ENCODE assay signal across 9 mouse cellular contexts in genomic region chr3:49641966-49642758, GRCm38 (mm10).
DNase-seq lines count a peak whose midpoint lies in the region; ATAC-seq and TF ChIP-seq lines count a peak whose summit lies in the region.
"Had no signal": no experiment of that assay in that cellular context is flagged by ENCODE, and none has a peak within 500 bp of the region (broad histone marks: within the 10 kb centered on the region; RNA-seq: fewer than 3 reads in every experiment).

No protein-coding gene starts in this region.

- peak; percentile 87 for ATAC-seq in embryonic facial prominence, embryonic 13.5 days (ENCODE audit: insufficient number of reproducible peaks, insufficient read depth, low FRiP score, low TSS enrichment, low read depth)
- peak; percentile 86 for ATAC-seq in heart, embryonic 11.5 days (replicated peaks; ENCODE audit: insufficient number of reproducible peaks, low FRiP score, low TSS enrichment)
- peak; percentile 63; the same call in 1 of the 2 replicates for ATAC-seq in kidney, postnatal 0 days (replicated peaks; ENCODE audit: low FRiP score, low read depth)
- ATAC-seq in midbrain, embryonic 11.5 days (ENCODE audit: low FRiP score), result peak; percentile 85
- ATAC-seq in CD4-positive, CD25-positive, alpha-beta regulatory T cell, adult 4 months, result no peak

- H3K27ac ChIP-seq in embryonic facial prominence, embryonic 13.5 days, result peak overlapping the region; percentile 66
- H3K27ac ChIP-seq in heart, embryonic 11.5 days (ENCODE audit: low read depth, low read length), result peak overlapping the region; percentile 73
- H3K27ac ChIP-seq in kidney, postnatal 0 days, result no peak overlapping the region
- no peak overlapping the region; the same call in 1 of the 2 replicates for H3K27ac ChIP-seq in midbrain, embryonic 11.5 days (ENCODE audit: low read depth, low read length)
- H3K27ac ChIP-seq: liver, embryonic 15.5 days had no signal

- peak; percentile 73 for DNase-seq in brain, adult 2 months (ENCODE audit: low read depth, low spot score)
- DNase-seq in kidney, postnatal 0 days (ENCODE audit: low spot score), result peak; percentile 86
- peak; percentile 90 for DNase-seq in midbrain, embryonic 11.5 days (ENCODE audit: low spot score, missing footprints)
- DNase-seq in thymus, postnatal 10 days (ENCODE audit: low spot score in 2 of 2), result no peak
- no peak for DNase-seq in T-cell, adult 2 months (ENCODE audit: low spot score)

- H3K4me1 ChIP-seq in embryonic facial prominence, embryonic 13.5 days, result peaks cover 14% of the 10 kb centered on the region
- no peaks in the 10 kb centered on the region for H3K4me1 ChIP-seq in heart, embryonic 11.5 days (ENCODE audit: control insufficient read depth, insufficient read depth, low read length)
- H3K4me1 ChIP-seq in kidney, postnatal 0 days (replicated peaks; ENCODE audit: insufficient read depth, low read length), result no peaks in the 10 kb centered on the region
- no peaks in the 10 kb centered on the region for H3K4me1 ChIP-seq in midbrain, embryonic 11.5 days (ENCODE audit: control insufficient read depth, insufficient read depth, low read length)
- H3K4me1 ChIP-seq: liver, embryonic 15.5 days had no signal

- no peak overlapping the region for H3K4me2 ChIP-seq in embryonic facial prominence, embryonic 13.5 days
- no peak overlapping the region for H3K4me2 ChIP-seq in heart, embryonic 11.5 days
- no peak overlapping the region for H3K4me2 ChIP-seq in kidney, postnatal 0 days (ENCODE audit: low read length)
- no peak overlapping the region for H3K4me2 ChIP-seq in midbrain, embryonic 11.5 days
- H3K4me2 ChIP-seq: liver, embryonic 15.5 days had no signal

- TF ChIP-seq CTCF in kidney, postnatal 0 days (IDR thresholded peaks at IDR 0.05; ENCODE audit: low read depth), result no peak

- WGBS in embryonic facial prominence, embryonic 13.5 days, result 9% methylated on average over 4 of the region's 4 CpGs
- WGBS in heart, embryonic 11.5 days (ENCODE audit: insufficient replicate concordance), result 20% methylated on average over 4 of the region's 4 CpGs
- WGBS in kidney, postnatal 0 days, result 26% methylated on average over 4 of the region's 4 CpGs
- WGBS in midbrain, embryonic 11.5 days, result 55% methylated on average over 4 of the region's 4 CpGs

- H3K27me3 ChIP-seq in embryonic facial prominence, embryonic 13.5 days, result no peaks in the 10 kb centered on the region
- no peaks in the 10 kb centered on the region for H3K27me3 ChIP-seq in heart, embryonic 11.5 days (ENCODE audit: control insufficient read depth, insufficient read depth, low read length)
- no peaks in the 10 kb centered on the region for H3K27me3 ChIP-seq in kidney, postnatal 0 days (ENCODE audit: insufficient read depth, low read length)
- no peaks in the 10 kb centered on the region for H3K27me3 ChIP-seq in midbrain, embryonic 11.5 days (ENCODE audit: control insufficient read depth, insufficient read depth, low read length)
- H3K27me3 ChIP-seq: liver, embryonic 15.5 days had no signal

- H3K4me3 ChIP-seq in embryonic facial prominence, embryonic 13.5 days, result no peak overlapping the region
- H3K4me3 ChIP-seq in heart, embryonic 11.5 days (ENCODE audit: low read depth, low read length), result no peak overlapping the region
- H3K4me3 ChIP-seq in kidney, postnatal 0 days (replicated peaks; ENCODE audit: low read depth, low read length), result no peak overlapping the region
- no peak overlapping the region for H3K4me3 ChIP-seq in midbrain, embryonic 11.5 days (ENCODE audit: low read depth, low read length)
- H3K4me3 ChIP-seq: liver, embryonic 15.5 days had no signal

- H3K9me3 ChIP-seq in embryonic facial prominence, embryonic 13.5 days, result no peaks in the 10 kb centered on the region
- no peaks in the 10 kb centered on the region for H3K9me3 ChIP-seq in heart, embryonic 11.5 days (replicated peaks; ENCODE audit: control insufficient read depth, low read length)
- H3K9me3 ChIP-seq in kidney, postnatal 0 days (replicated peaks; ENCODE audit: low read length), result no peaks in the 10 kb centered on the region
- no peaks in the 10 kb centered on the region for H3K9me3 ChIP-seq in midbrain, embryonic 11.5 days (ENCODE audit: control insufficient read depth, low read length)
- H3K9me3 ChIP-seq: liver, embryonic 15.5 days had no signal

- H3K36me3 ChIP-seq in embryonic facial prominence, embryonic 13.5 days, result no peaks in the 10 kb centered on the region
- no peaks in the 10 kb centered on the region for H3K36me3 ChIP-seq in heart, embryonic 11.5 days (ENCODE audit: control insufficient read depth, insufficient read depth, low read length)
- H3K36me3 ChIP-seq in kidney, postnatal 0 days (ENCODE audit: insufficient read depth, low read length), result no peaks in the 10 kb centered on the region
- no peaks in the 10 kb centered on the region for H3K36me3 ChIP-seq in midbrain, embryonic 11.5 days (ENCODE audit: control insufficient read depth, insufficient read depth, low read length)
- H3K36me3 ChIP-seq: liver, embryonic 15.5 days had no signal

- H3K9ac ChIP-seq in embryonic facial prominence, embryonic 13.5 days, result no peak overlapping the region
- H3K9ac ChIP-seq in heart, embryonic 11.5 days (ENCODE audit: low read depth, low read length), result no peak overlapping the region
- H3K9ac ChIP-seq in kidney, postnatal 0 days (ENCODE audit: low read depth, low read length), result no peak overlapping the region
- no peak overlapping the region for H3K9ac ChIP-seq in midbrain, embryonic 11.5 days (ENCODE audit: low read length)
- H3K9ac ChIP-seq: liver, embryonic 15.5 days had no signal

Comparison
In these comparisons a context has a peak if more than half of its experiments do, and no peak if none do; other contexts are left out.
1. DNase-seq: peak in brain, adult 2 months (single experiment), kidney, postnatal 0 days (single experiment) and midbrain, embryonic 11.5 days (single experiment); none in thymus, postnatal 10 days (0 of 2) and T-cell, adult 2 months (single experiment).
2. H3K27ac ChIP-seq: peak in embryonic facial prominence, embryonic 13.5 days (single experiment) and heart, embryonic 11.5 days (single experiment); none in kidney, postnatal 0 days (single experiment) and midbrain, embryonic 11.5 days (single experiment).